Mouse (Mus musculus) brown adipose tissue, adult 24 weeks (tissue): Measurements from ENCODE around the gene Siah2. TPM values are rescaled to one million over a fixed set of nuclear protein-coding genes. Genes with fewer than 3 reads are reported as not detected.

Experiments used
- H3K27ac ChIP-seq: fragments of 200-500 bp; replicated peaks from 2 replicates; pipeline ENCODE4 v1.5.1; 2012; ENCODE audit warnings: low read depth, mild to moderate bottlenecking, low read length
- H3K4me1 ChIP-seq: fragments of 200-500 bp; 2 replicates; pipeline ENCODE4 v1.6.1; 2012; ENCODE audit warnings: low read length, mixed read lengths; ENCODE audit not compliant: control insufficient read depth, insufficient read depth, insufficient read length
- H3K4me3 ChIP-seq: fragments of 200-500 bp; 2 replicates; pipeline ENCODE4 v1.5.1; 2012; ENCODE audit warnings: low read depth, mild to moderate bottlenecking, low read length, moderate library complexity; ENCODE audit not compliant: insufficient read depth
- polyA plus RNA-seq: library from polyadenylated mRNA; stranded (reverse); fragments of >200 nt; gene quantifications from 2 replicates; pipeline ENCODE4 v1.2.4, GENCODE M21; 2012; ENCODE audit not compliant: missing spikeins, insufficient read depth, insufficient read length

Siah2 gene
- polyA plus RNA-seq, 1 experiment = 3.3 TPM

DNA sequence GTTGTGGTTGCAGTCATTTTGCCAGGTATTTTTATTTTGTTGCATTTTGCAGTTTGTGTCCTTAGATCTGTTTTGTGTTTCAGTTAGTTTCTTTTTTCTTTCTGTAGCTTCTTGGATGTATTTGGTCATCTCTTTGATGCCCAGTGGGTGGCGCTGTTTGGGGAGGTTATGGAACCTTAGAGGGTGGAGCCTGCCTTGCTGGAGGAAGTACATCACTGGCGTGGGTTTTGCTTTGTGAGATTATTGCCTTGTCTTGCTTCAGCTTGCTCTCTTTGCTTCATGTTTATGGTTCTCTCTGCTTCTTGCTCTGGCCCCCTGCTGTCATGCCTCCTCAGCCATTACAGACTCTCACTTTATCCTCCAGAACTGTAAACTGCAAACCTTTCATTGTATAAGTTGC, 34.8 kb downstream of the Siah2 start:
- H3K4me3 ChIP-seq = no peak overlapping the region
- no peaks in the 10 kb centered on the region for H3K4me1 ChIP-seq
- H3K27ac ChIP-seq = no peak overlapping the region

DNA sequence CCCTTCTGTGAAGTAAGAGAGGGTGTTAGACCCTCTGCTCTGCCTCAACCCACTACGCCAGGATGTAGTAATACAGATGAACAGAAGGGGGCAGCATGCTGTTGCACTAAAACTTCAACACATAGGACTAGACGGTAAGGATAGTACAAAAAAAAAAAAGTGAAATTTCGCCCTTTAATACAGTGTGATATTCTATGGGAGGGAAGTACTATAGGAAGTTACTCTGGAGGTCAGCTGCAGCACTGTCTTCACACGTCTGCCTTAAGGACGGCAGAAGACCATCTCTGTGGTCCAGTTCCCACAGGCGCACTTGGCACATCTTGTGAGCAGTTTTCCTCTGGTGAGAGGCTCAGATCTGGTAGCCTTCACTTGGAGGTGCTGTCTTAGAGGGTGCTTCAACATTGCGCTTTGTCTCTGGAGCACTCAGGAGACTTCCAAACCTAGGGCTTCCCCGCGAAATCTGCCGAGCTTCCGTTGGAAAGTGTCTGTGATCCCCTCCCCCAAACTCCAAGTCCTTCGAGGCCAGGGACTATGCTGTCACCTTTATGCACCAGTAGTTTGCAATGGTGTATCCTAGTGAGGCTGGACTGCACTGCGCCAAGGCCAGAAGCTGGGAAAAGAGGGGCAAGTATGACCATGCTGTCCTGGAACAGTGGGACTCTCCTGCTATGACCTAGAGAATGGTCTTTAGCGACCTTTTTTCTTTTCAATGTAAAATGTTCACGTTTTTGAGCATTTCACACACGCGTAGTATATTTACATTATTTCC, 36.7 kb downstream of the Siah2 start:
- no peak overlapping the region for H3K4me3 ChIP-seq
- no peak overlapping the region for H3K27ac ChIP-seq
- no peaks in the 10 kb centered on the region for H3K4me1 ChIP-seq

DNA sequence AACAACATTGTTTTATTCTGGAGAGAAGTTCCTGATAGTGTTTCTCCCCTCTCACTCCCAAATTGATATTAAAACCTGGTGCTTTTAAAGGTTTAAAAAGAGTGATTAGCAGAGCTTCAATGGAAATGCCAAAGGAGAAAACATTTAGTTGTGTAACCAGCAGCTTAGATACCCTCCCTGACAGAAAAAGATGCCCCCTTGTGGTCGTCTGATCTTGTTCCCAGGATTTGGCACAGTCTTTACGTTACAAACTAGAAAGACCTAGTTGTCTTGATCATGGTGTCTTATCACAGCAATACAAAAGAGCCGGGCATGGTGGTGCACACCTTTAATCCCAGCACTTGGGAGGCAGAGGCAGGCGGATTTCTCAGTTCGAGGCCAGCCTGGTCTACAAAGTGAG, 38.3 kb downstream of the Siah2 start:
- H3K4me1 ChIP-seq = no peaks in the 10 kb centered on the region
- no peak overlapping the region for H3K4me3 ChIP-seq
- H3K27ac ChIP-seq = no peak overlapping the region

DNA sequence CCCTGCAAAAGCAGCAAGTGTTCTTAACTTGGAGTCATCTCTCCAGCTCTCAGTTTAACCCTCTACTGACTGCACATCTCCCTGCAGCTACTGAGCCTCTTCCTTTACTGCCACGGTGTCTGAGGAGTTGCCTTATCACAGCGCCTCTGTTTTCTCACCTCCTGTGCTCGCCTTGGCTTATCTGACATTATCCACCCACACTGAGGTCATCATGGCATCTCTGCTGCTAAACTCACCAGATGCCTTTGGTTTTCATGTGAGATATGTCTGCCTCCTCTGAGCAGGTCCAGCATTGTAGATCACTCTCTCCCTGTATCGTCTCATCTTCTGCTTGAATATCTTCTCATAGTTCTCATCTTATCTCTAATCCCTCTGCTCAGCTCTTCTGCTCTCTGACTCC, 41.9 kb downstream of the Siah2 start:
- no peaks in the 10 kb centered on the region for H3K4me1 ChIP-seq
- no peak overlapping the region for H3K27ac ChIP-seq
- no peak overlapping the region for H3K4me3 ChIP-seq

DNA sequence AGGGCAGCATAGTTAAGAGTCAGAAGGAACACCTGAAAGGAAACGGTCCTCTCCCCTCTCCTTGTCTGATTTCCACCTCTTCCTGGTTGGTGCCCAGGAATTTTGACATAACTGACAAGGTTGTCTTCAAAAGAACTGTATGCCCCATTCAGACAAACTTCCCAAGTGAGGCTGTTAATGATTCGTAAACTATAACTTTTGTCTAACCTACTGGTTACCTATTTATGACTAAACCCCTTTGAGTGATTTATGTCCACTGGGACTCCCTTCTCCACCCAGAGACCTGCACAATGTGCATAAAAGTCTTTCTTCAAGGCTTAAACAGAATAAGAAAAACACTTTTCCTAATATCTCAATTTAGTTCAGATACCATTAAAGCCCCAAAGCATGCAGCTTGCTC, 45.0 kb downstream of the Siah2 start:
- H3K4me1 ChIP-seq = no peaks in the 10 kb centered on the region
- no peak overlapping the region for H3K4me3 ChIP-seq
- no peak overlapping the region for H3K27ac ChIP-seq

DNA sequence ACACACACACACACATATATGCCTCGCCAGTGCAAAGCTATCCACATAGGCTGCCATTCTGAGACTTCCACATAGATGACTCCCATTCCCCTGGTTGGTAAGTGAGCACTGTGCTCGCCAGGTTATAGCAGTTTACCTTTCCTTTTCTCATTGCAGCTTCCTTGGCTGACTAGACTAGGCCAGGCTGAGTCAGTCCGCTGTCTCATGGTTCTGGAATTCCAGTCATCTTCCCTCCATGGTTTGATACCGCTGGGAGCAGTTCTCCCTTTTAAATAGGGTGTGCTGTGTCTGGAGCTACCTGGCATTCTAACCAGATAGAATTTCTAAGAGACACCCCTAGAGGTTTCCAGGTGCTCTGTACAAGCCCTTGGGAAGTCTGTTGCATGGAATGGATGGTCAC, 46.0 kb downstream of the Siah2 start:
- no peaks in the 10 kb centered on the region for H3K4me1 ChIP-seq
- no peak overlapping the region for H3K27ac ChIP-seq
- H3K4me3 ChIP-seq = no peak overlapping the region

DNA sequence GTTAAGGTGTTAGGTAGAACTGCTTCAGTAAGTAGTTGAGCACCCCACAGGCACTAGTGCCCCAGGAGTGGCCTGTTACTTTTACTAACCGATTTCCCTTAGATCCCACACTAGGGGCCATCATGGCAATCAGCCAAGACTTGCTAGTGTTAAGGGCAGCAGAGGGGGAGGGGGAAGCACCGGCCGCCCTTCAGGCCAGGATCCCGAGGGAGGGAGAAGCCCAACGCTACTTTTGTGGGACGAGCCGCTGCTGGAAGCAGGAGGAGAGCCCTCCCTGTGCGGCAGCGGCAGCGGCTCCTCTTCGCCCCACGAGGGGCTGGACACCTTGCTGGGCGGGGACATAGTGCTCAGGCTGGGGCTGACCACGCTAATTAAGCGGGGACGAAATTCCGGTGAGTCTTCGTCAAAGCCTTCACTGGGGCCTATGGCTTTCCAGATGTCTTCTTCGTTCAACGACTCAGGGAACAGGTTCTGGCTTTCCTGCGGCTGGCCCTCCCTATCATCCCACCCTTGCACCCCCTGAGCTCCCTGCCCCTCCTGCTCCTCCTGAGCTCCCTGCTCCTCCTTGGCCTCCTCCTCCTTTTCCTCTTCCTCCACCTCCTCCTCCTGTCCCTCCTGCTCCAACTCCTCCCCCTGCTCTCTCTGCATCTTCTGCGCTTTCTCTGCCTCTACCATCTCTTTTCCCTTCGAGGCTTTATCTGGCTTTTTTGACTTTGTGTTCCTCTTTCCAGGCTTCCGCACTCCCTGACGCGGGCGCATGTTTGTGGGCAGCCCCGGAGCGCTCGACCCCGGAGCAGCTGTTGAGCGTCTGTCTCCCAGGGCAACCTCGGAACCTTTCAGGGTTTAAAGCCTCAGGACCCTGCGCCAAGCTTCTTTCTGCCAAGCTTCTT, 55.5 kb downstream of the Siah2 start, which contains the start of gene Erich6:
Erich6 (minus strand) TSS at position 802 of the 890 bp plus-strand sequence.
- Histone ChIP-seq H3K4me1 (no peaks in the 10 kb centered on the region), H3K4me3 (peak within 1 kb of the TSS; percentile 50), H3K27ac (no peak within 1 kb of the TSS)

DNA sequence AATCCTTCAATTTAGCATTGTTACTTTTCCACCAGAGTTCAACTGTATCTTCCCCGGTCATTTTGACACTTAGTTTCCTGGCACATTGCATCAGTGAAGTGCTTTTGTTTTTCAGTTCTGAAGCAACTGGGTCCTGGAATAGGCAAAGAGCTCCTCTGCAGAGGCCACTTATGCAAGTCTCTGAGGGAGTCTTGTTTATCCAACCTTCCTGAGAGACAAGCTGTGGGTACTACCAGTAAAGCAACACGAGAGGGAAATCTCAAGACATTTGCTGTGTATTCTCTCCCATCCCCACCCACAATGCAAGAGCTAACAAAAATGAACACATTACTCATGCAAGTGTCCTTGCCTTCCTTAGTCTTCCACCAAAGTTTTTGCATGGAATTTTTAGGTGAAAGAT, 60.5 kb downstream of the Siah2 start:
- Histone ChIP-seq H3K27ac (no peak overlapping the region), H3K4me3 (no peak overlapping the region), H3K4me1 (no peaks in the 10 kb centered on the region)

DNA sequence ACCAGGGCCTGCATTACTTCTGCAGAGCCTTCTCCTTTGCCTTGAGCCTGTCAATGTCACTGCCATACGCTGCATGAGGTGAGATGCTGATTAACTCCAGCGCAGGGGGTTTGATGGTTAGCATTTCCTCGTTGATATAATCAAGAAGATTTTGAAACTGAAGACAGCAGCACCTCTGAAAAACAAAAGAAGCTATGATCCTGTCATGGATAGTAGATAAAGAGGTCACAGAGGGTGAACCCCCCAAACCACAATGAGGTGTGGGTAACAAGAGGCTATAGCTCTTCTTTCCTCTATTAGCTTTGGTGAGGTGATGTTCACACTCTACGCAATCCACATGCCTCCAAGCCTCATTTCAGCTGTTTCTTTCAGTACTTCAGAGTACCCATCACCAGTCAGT, 67.2 kb downstream of the Siah2 start:
- H3K27ac ChIP-seq = no peak overlapping the region
- H3K4me3 ChIP-seq = no peak overlapping the region
- H3K4me1 ChIP-seq = no peaks in the 10 kb centered on the region

Other genes with a start within 250 kb of the Siah2 start
- gene Eif2a, start 166.6 kb downstream of the Siah2 start, polyA plus RNA-seq = 45.7 and 62.6 TPM in 2 replicates
- 69.9 and 75.3 TPM in 2 replicates for gene Serp1, start 166.5 kb downstream of the Siah2 start, polyA plus RNA-seq
- 117 and 122 TPM in 2 replicates for gene Selenot, start 115.8 kb downstream of the Siah2 start, polyA plus RNA-seq
- not detected in 2 replicates for gene Erich6, start 55.2 kb downstream of the Siah2 start, polyA plus RNA-seq
- not detected in 2 replicates for gene Mindy4b-ps, start 129.9 kb upstream of the Siah2 start, polyA plus RNA-seq
- not detected in 2 replicates for gene Clrn1, start 192.9 kb upstream of the Siah2 start, polyA plus RNA-seq